Mouse (Mus musculus): ENCODE results near the gene Psd.
A peak's percentile ranks its signal among the peaks of the same experiment; 100 is the strongest.

The Psd gene

DNA sequence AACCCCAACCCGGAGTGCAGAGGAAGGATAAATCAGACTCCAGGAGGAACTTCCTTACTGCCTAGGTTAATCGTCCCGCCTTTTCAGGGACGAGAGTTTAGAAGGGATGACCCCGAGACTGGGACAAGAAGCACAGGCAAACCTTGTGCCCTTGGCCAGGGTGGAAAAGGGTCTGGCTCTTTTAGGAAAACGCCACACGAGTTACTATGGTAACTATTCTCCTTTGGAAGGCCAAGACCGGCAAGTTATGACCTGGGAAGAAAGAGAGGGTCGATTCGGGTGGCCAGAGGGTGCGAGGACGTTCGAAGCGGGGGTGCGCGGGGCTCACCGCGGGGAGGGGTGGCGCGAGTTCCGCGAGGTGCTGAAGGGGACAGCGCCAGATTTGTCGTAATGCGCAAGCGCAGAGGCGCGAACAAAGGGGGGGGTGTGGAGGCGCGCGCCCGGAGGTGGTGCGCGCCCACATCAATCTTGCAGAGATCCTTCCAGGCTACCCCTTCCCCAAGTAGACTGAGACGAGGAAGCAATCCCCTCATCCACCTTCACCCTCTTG, at the start of gene Psd:
Psd (minus strand) TSS at position 401 of the 550 bp plus-strand sequence.
- no peak for DNase-seq (ENCODE audit: low spot score)

DNA sequence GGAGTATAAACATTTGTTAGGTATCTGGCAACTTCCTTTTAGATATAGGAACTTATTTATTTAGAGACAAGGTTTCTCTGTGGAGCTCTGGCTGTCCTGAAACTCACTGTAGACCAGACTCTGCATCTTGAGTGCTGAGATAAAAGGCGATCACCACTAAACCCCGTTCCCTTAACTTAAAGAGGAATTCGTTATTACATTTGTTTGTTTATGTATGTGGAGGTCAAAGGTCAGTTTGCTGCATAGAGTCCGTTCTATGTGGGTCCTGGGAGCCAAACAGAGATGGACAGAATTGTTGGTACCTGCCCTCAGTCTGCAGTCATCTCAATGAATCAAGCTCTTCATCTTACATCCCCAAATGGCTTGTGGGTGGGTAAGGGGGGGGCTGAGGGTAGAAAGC, 48.9 kb upstream of the Psd start:
- no peak for DNase-seq (ENCODE audit: low spot score)

DNA sequence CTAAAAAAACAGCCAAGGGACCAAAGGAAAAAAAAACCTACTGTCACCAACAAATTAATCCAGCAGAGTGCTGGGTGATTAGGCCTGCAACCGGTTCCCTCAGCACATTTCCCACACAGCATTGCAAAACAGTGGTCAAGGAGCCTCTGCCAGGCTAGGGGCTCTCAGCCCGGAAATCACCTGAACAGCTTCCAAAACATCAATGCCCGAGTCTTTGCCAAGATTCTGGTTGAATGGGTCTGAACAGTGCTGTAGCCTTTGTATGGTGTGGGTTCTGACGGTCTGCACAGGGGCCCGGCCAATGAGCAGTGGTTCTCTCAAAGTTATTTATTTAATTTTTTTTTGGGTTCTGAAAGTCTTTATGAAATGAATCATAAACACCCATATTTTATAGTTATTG, 48.5 kb upstream of the Psd start:
- DNase-seq (ENCODE audit: low spot score) = no peak

DNA sequence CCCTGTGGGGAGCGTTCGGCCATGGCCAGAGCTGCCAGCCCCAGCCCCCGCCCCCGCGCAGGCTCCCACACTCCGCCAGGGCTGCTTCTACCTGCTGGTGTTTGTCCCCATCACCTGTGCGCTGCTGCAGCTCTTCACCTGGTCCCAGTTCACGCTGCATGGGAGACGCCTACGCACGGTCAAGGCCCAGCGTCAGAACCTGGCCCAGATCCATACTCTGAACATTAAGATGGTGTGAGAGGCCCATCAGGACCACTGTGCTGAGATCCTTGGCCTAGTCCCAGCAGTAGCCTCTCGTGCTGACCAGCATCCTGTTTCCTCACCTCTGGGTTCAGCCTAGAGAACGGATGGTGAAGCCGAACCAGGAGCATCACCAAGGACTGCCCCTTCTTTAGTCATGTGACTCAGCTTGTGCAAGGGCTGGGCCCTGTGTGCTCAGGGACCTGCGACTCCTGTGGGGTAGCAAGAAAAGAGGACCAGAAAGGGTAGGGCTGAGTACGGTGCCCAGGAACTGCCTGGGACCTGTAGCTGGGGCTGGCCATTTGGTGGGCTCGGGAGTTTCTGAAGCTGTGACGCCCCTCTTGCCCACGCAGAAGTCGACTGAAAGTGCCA, 47.6 kb upstream of the Psd start:
- no peak for DNase-seq (ENCODE audit: low spot score)

DNA sequence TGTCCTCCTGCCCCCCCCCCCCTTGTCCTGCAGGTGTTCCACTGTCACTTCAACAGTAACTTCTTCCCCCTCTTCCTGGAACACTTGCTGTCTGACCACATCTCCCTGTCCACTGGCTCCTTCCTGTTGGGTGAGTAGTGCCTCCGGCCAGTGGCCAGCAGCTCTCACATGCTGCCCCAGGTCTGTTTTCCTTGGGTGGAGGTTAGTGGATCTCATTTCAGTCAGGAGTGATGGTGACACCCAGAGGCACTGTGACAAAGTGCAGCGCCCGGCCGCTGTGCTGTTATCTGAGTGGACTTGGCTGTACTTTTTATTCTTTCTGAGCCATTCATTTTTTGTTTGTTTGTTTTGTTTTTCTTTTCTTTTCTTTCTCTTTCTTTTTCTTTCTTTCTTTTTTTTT, 42.2 kb upstream of the Psd start:
- DNase-seq (ENCODE audit: low spot score) = no peak

DNA sequence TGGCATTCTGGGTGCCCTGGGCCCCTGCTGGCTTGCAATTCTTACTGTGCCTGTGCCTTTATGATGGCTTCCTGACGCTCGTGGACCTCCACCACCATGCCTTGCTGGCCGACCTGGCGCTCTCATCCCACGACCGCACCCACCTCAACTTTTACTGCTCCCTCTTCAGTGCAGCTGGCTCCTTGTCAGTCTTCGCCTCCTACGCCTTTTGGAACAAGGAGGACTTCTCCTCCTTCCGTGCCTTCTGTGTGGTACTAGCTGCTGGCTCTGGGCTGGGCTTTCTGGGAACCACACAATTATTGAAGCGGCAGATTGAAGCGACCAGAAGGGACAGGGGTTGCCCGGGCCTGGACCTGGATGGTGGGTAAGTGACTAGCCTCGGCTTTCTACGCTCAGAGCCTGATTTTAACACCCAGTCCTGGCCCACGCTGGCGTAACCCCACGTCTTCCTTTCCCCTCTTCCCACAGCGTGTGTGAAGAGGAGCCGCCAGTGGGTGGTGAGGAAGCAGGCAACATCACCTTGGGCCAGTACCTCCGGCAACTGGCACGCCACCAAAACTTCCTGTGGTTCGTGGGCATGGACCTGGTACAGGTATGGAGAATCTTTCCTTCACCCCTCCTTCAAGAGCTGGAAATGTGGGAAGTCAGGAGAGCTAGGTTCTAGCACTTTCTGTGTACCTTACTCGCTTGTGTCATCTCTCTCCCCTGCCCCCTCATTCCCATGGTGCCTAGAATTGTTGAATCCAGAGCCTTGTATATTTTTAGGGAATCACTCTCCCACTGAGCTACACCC, 41.0 kb upstream of the Psd start:
- DNase-seq (ENCODE audit: low spot score) = no peak

DNA sequence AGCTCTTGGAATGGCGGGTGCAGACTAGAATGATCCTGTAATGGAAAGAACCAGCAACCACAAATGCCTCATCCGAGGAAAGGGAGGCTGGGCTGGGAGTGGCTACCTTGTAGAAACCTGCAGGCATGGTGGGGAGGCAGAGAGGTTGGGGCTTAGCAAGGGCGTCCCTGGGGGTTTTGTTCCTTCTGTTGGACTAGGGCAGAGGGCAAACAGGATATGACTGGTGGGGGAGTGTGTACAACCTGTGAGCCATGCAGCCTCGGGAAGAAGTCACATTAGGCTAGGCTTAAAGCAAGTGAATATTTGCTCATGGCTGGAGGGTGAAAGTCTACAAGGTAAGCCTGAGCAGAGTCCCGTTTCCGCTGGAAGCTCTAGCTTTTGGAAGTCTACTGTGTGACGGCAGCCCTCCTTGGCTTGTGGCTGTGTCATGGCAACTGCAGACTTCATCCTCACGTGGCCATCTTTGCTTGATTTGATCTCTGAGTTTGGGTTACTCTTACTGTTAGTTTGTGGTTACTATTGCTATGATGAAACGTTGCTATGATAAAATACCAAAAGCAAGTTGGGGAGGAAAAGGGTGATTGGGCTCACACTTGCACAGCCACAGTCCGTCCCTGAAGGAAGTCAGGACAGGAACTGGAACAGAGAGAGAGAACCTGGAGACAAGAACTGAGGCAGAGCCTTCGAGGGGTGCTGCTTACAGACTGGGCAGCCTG, 36.5 kb upstream of the Psd start:
- no peak for DNase-seq (ENCODE audit: low spot score)

DNA sequence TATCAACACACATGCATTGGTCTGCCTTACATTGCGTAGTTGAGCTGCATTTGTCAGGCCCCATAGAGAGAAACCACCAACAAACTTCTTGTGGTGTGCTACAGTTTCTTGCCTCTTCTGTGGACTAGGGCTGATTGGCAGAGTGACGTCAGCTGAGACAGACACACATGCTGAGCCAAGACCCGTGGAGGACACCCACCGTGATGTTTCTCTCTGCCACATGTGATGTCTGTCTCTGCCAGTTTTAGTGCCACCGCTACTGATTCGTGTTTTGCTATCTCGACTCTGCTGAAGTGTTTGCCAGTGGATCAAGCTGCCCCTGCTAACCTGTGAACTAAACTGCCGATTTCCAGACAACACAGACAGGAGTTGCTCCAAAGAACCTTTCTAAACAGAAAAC, 35.1 kb upstream of the Psd start:
- no peak for DNase-seq (ENCODE audit: low spot score)

DNA sequence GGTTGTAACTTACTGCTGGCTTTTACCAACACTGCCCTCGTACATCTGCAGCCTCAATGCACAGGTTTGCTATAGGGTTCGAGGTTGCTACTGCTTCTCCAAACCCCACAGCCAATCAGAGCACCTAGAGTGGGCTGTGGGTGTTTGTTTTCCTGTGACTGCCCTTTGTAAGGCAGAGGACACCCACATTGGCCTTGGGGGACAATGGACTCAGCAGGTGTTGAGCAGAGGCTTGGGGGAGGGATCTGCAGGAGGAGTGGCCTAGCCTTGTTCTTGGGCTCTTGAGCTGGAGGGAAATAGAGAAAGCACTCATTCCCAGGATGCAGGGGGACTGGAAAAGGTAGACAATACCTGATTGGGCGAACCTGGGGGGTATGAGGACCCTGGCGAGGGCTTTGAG, 31.4 kb upstream of the Psd start:
- no peak for DNase-seq (ENCODE audit: low spot score)

DNA sequence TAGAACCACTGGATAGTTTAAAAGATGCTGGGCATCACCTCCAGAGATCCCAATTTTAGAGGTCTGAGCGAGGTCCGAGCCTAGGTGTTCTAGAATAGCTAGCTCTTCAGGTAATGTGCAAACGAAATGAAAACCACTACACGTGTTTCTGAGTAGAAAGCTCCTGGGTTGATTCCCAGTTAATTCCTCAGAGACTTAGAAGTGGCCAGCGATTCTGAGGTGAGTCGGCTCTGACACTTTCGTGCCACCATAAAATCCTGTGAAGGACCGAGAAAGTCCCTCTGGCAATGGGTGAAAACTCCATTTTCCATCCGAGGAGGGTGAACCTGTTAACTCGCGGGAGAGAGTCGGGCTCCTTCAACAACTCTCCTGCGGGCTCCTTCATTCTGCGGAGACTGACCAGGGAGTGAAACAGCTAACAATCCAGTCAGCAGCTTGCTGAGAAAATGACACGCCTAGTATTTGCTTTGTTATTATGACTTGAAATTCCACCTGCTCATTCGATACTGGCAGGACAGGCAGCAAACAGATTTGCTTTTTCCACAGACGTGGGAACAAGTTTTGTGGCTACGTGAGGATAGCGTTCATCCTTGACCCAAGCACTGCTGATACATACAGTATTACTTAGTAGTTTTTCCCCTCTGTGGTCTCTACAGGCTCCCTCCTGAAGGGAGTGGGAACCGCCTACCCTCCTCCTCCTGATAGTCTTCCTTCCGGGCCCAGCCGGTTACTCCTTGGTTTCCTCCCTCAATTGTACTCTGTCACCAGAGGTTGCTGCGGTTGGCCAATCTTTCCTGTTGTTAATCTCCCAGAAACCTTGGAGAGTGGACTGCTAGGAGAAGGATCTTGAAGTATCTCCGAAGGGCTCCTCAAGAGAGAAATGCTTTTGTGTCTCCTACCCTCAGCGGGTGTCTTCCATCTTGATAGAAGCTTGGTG, 30.7 kb upstream of the Psd start:
- DNase-seq (ENCODE audit: low spot score) = no peak

DNA sequence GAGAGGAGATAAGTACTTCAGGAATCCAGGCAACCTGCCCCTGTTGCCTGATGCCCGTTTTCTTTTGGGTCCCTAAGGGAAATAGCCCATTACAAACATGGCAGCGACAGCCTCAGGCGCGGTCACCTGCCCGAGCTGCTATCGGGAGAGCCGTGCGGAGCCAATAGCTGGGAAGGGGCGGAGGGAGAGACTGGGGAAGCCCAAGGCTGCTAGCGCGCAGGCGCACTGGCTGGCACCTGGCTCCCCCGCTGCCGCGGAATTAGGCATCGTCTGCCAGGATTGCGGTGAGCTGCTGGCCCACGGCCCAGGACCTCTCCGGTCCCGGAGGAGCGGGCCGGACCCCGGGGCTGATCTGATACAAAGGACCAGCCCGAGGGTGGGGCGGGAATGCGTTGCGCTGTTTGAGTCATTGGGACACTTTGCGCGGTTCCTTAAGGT, 29.8 kb upstream of the Psd start:
- peak; percentile 85 for DNase-seq (ENCODE audit: low spot score)

DNA sequence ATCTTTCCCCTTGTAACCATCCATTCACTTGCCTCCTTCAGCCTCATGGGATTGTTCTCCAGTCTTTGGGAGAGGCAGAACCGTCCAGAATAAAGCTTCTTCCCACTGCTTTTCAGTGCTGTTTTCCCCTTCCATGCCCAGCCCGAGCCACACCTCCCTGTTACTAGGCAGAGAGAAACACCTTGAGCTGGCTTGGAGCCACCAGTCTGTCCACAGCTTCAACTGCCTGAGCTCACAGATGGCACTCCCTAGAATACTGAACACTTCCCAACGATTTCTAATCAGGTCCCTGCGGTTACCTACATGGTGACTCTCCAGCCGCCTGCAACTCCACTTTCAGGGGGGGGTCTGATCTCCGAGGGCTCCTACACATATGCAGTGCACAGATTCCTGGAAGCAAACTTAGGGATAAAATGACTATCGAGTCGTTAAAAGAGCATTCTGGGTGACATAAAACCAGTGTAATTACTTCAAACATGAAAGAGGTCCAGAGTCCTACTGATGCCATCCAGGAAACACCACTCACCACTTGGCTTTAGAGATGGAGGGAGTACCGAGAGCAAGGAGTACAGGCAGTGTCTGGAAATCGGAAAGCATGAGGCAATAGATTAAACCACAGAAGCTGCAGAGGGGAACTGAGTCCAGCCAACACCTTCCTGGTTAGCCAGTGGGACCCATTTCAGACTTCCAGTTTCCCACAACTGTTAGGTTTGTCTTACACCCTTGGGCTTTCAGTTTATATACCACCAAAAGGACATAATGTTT, 23.4 kb upstream of the Psd start, which contains the start of gene 2310034G01Rik:
2310034G01Rik (minus strand) TSS at position 135 of the 765 bp plus-strand sequence.
- DNase-seq (ENCODE audit: low spot score) = no peak

DNA sequence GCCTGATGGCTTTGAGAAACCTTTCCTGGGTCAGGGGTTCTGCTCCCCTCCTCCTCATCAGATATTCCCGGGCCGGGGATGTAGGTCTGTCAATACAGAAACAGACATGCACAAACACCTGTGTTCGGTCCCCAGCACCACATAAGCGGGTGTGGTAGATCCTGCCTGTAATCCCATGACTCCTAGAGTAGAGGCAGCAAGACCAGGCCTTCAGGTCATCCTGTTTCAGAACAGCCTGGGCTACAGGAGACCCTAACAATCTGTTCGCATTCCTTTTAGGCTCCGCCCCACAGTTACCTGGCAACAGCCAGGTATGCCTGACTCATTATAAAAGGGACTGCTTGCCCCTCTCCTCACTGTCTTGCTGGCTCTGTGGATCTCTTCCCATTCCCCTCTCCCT, 22.6 kb upstream of the Psd start:
- DNase-seq (ENCODE audit: low spot score) = no peak

DNA sequence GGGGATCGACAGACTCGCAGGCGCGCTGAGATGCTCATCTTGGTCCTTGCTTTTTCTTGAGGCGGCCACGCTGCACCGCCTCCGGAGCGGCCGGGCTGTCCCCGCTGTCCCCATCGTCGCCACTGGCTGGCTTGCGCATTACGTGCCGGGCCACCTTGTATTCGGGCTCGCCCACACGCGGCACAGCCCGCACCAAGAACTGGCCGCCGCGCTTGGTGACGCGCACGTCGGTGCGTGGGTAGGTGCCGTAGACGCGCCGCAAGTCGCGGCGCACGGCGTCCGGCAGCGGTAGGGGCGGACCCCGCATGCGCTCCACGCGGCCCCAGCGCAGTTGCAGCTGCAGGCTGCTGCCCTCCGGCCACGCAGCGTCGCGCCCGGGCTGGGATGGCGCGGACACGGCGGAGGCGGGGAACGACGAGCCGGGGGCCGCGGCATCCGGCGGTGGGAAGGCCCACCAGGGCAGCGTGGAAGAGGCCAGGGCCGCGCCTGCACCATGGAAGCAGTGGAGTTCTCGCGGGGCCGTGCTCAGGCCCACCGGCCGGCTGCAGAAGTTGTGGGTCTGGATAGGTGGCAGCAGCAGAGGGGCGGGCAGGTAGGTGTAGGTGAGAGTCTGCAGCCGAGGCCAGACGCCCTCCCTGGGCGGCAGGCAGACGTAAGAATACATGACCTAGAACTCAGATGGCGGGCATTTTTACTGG, 22.0 kb upstream of the Psd start:
- peak; percentile 88 for DNase-seq (ENCODE audit: low spot score)

DNA sequence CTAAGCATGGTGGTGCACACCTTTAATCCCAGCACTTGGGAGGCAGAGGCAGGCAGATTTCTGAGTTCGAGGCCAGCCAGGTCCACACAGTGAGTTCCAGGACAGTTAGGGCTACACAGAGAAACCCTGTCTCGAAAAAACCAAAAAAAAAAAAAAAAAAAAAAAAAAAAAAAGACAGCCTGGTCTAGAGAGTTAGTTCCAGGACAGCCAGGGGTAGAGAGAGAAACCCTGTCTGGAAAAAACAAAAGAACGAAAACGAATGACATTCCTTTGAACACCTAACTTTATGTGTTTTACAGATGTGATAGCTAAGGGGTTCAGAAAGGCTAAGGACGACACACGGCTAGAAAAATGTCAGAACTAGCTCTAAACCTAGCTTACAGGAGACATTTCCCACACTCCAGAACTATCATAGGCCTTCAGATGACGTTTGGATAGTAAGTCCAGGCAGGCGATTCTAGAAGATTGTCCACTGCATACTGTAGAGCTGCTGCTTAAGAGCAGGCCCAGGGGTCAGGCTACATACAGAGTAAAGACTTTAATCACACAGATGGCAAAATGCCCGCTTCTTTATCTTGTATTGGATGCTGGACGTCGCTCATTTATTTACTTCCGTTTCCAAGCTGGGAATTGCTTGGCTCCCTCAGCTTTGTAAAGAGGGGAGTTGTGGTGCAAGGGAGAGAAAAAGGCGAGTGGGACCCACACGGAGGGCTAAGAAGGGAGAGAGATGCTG, 21.1 kb upstream of the Psd start:
- DNase-seq (ENCODE audit: low spot score) = no peak

DNA sequence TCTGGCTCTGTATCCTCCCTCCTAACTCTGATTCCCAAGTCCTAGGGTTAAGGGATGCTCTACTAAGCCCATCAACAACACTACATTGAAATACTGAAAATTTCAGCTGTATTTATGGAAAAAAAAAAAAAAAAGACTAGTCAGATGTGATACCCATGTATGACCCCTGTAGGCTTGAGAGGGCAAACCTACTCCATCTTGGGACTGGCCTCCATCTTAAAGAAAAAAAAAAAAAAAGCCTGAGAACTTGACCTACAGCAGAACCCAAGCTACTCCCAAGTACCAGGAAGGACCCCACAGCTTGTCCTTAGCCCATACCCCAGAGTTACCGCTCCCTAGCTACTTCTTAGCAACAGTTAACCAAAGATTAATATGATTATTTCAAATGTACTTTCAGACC, 20.2 kb upstream of the Psd start:
- no peak for DNase-seq (ENCODE audit: low spot score)

DNA sequence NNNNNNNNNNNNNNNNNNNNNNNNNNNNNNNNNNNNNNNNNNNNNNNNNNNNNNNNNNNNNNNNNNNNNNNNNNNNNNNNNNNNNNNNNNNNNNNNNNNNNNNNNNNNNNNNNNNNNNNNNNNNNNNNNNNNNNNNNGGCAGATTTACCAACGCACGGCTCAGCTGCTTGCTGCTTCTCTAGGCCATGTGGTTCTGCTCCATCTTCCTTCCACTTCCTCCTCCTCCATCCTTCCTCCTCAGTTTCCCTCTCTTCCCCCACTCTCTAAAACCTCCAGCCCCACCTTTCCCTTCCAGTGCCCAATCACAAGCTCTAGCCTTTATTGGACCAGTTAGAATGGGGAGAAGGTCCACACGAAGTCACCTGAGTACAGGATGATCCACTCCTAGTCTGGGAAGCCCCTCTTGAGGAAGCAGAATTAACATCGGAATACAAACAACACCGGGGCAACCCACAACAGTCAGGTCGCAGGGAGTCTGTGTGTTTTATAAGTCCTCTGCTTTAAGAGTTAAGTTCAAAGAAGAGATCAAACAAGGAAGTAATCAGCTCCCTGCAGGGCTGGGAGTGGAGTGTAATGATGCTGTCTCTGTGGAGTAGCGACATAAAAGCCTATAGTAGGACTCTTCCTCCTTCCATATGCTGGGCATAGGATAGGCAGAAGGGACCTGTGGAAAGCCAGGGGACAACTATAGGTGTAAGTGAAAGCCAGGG, 17.9 kb upstream of the Psd start:
- DNase-seq (ENCODE audit: low spot score) = no peak

DNA sequence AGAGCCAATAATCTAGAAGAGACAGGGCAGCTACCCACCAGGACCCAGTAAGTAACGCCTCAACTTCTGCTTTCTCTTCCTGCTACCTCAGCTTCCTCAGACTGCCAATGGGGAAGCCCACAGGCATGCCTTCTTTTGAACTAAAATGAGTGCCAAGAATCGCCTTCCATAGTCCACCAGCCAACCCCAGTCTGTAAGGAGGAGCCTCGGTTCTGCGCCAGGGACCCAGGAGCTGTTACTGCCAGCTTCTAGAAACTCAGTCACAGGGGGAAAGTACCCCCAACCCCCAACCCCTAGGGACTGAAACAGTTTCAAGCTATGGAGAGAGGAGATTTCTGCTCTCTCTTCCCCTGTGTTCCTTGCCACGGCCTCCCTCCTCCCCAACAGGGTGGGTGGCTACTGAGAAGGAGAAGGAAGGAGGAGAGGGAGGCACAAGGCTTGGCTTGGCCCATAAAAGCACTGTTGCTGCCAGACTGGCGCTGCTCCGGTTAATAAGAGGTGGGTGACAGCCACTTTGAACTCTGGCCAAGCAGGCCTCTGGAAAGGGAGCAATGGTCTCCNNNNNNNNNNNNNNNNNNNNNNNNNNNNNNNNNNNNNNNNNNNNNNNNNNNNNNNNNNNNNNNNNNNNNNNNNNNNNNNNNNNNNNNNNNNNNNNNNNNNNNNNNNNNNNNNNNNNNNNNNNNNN, 12.5 kb upstream of the Psd start:
- no peak for DNase-seq (ENCODE audit: low spot score)
